Mouse (Mus musculus) right cerebral cortex, postnatal 36 days (tissue): ENCODE measurements at regions not wholly inside any gene's neighbourhood (a gene's known extent, or its start where the extent isn't known, plus 50 kb on each side); places are given as distances from the start of the nearest gene placed in this dataset.

Experiments used
- DNase-seq, 2 experiments: peaks; one replicate each; pipeline ENCODE4 v3.0.0; 2022; ENCODE audit warnings: low spot score in 2 of 2, mixed read lengths in 1 of 2

- no peak for DNase-seq
Measured at GRCm38 (mm10) chr15:57543985-57544384, 66.6 kb upstream of the Slc22a22 start.

DNA sequence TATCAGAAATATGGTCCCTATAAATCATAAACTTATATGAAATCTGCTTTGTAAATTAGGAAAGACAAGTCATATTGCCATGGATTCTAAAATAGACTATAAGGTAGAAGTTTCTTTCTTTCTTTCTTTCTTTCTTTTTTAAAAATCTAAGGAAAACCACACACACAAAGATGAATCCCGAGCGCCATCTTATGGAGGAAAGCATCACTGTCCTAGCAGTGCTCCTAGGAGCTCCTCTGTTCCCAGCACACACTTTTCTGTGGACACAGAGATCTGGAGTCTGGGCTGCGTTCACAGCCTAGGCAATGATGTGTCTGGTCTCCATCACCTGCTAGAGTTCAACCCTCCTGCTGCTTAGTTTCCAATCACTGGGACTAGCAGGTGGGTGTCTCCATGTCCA is 65.2 kb upstream of the Slc22a22 start:
- peak; percentile 1 to 5 for DNase-seq

DNA sequence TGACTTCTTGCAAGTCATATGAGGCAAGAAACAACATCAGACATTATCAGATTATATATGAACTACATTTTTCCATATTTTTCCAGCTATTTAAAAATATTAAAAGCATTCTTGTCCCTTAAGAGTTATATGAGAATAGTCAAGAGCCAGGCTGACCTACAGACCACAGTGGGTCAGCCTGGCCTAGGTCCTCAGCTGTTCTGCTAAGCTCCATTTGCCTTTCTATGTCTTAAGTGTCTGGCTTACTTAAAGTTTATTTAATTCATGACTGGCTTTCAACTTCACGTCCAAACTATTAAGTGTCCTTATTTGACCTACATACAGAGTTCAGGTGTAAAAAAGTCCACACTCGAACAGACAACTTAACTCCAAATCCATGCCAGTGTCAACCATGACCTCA is 58.1 kb upstream of the Slc22a22 start:
- no peak for DNase-seq
